Mouse (Mus musculus): ENCODE measurements around the gene Naa11. TPM values are rescaled to one million over a fixed set of nuclear protein-coding genes. Genes with fewer than 3 reads are reported as not detected.

Naa11 gene
- polyA plus RNA-seq (2017; shearing (Covaris generic)): 0.20 TPM

DNA sequence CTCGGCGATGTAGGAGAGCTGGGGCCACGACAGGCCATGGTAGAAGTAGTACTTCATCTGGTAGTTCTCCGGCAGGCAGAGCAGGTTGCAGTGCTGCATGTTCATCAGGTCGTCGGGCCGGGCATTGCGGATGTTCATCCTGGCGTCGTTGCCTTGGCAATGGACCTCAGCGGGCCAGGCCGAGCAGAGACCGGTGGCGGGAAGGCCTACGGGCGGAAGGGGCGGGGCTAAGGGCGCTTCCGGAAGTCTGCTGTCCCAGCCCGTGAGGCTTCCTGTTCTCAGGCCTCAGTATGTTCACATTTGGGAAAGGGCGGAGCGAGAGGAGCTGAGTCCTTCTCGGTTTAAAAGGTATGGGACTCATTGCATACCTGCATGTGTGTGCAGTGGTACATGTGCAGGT is at the start of gene Naa11:
Gene Naa11 (minus strand): TSS at position 220 of the 400 bp plus-strand sequence.

Other genes starting within 250 kb of the Naa11 start
- 0.30 TPM for gene Gk2, start 64.6 kb upstream of the Naa11 start, polyA plus RNA-seq (2017; shearing (Covaris generic))